Mouse (Mus musculus) hindbrain, postnatal 0 days (tissue): ENCODE data around the gene Tmem119. TPM values are rescaled to one million over a fixed set of nuclear protein-coding genes. Genes with fewer than 3 reads are reported as not detected.

Source experiments
- ATAC-seq: fragments of 200-750 bp; cut with Nextera tagmentation; 2 replicates; pipeline ENCODE4 v1.8.0; 2017; ENCODE audit warnings: mild to moderate bottlenecking, moderate TSS enrichment, moderate library complexity
- DNase-seq: peaks from one replicate; pipeline ENCODE4 v3.0.0-alpha.2; 2015; ENCODE audit warnings: low spot score
- H3K27ac ChIP-seq: fragments of 300-500 bp; sonication (generic); 2 replicates; pipeline ENCODE4 v1.5.1; 2014; ENCODE audit warnings: mild to moderate bottlenecking
- H3K27me3 ChIP-seq: fragments of 300-500 bp; sonication (generic); 2 replicates; pipeline ENCODE4 v1.6.1; 2014; ENCODE audit warnings: low read length, mixed read lengths; ENCODE audit not compliant: insufficient read depth
- H3K36me3 ChIP-seq: fragments of 300-500 bp; sonication (generic); 2 replicates; pipeline ENCODE4 v1.6.1; 2014; ENCODE audit warnings: low read length, mixed read lengths; ENCODE audit not compliant: insufficient read depth
- H3K4me1 ChIP-seq: fragments of 300-500 bp; sonication (generic); 2 replicates; pipeline ENCODE4 v1.6.1; 2014; ENCODE audit warnings: antibody characterized with exemption, low read length, mixed read lengths; ENCODE audit not compliant: insufficient read depth
- H3K4me2 ChIP-seq: fragments of 300-500 bp; sonication (generic); 2 replicates; pipeline ENCODE4 v1.6.1; 2014; ENCODE audit warnings: low read depth, mild to moderate bottlenecking, low read length, moderate library complexity, mixed read lengths
- H3K4me3 ChIP-seq: fragments of 300-500 bp; sonication (generic); 2 replicates; pipeline ENCODE4 v1.5.1; 2014; ENCODE audit warnings: low read length
- H3K9ac ChIP-seq: fragments of 300-500 bp; sonication (generic); replicated peaks from 2 replicates; pipeline ENCODE4 v1.6.1; 2014; ENCODE audit warnings: mild to moderate bottlenecking, low read length, moderate library complexity, mixed read lengths
- H3K9me3 ChIP-seq: fragments of 300-500 bp; sonication (generic); 2 replicates; pipeline ENCODE4 v1.6.1; 2016; ENCODE audit warnings: low read length, mixed read lengths
- CTCF ChIP-seq: IDR thresholded peaks from 2 replicates; pipeline ENCODE4 v1.5.1; 2016; ENCODE audit warnings: antibody characterized with exemption, control low read depth, low read depth
- WGBS: fragments of 180-500 bp; shearing (Covaris S2); extraction: QIAGEN DNeasy Blood & Tissue Kit; methylation state at CpG from one replicate; pipeline ENCODE4 v1.1.7; 2014; 5-methylcytosine and 5-hydroxymethylcytosine counted together
- polyA plus RNA-seq: library from polyadenylated mRNA; unstranded; fragments of >200 nt; fragmentation: Nextera tagmentation; extraction: Ambion mirVana; gene quantifications from 2 replicates; pipeline ENCODE4 v1.2.1, GENCODE M21; 2015
- total RNA-seq: library from RNA; depleted of rRNA; stranded (reverse); fragments of >200 nt; gene quantifications from 2 replicates; pipeline ENCODE4 v1.2.3, GENCODE M21; 2014

The Tmem119 gene
- total and polyA plus RNA-seq, 2 experiments from 2014 or later = 7.6 to 9.2 TPM

- H3K27ac ChIP-seq = no peak overlapping the region
- no peak for TF ChIP-seq CTCF
- no peak for DNase-seq
- peaks cover 12% of the 10 kb centered on the region for H3K4me1 ChIP-seq
- no peak overlapping the region for H3K4me3 ChIP-seq
- H3K4me2 ChIP-seq = no peak overlapping the region
- H3K36me3 ChIP-seq = peaks cover 14% of the 10 kb centered on the region; the same call in 1 of the 2 replicates
- 93% methylated on average over 8 of the region's 8 CpGs for WGBS
- H3K9ac ChIP-seq = no peak overlapping the region
- H3K27me3 ChIP-seq = no peaks in the 10 kb centered on the region
- no peak for ATAC-seq
- no peaks in the 10 kb centered on the region for H3K9me3 ChIP-seq
Observed at GRCm38 (mm10) chr5:113768806-113769205, 31.5 kb downstream of the Tmem119 start.

DNA sequence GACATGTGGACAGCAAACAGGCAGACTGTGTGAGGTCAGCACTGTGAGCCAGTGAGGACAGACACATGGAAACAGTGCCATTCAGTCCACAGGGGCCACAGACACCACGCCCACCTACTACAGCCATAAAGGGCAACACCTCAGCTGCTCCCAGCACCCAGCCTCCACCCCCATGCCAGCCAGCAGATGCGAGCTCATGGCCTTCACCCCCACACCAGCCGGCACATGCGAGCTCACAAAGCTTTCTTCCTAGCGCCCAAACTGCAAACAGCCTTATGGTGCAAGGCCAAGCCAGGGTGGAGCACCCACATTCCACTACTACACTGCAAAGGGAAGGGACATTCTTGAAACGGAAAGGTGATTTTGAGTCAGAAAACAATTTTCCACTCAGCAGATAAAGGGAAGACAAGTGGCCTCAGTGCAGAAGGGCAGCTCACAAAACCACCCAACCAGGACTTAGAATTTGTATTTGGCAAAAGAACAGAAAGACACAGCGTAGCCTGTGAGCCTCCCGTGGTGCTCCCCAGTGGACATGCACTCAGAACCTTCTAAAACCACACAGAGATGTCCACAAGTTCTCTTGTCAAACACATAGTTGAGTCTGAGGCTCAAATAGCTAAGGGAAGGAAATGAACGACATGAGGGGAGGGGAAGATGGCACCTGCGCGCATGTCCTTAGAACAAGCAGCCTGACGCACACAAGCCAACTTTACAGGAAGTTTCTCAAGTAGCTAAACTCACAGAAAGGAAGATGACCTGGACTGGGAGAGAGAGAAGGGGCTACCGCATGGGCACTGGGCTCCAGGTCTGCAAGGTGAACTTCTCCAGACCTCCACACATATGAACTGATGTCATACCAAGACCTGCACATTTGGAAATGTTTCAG is 34.4 kb downstream of the Tmem119 start:
- Histone ChIP-seq H3K27me3 (no peaks in the 10 kb centered on the region), H3K4me2 (no peak overlapping the region), H3K27ac (no peak overlapping the region), H3K36me3 (peaks cover 16% of the 10 kb centered on the region; the same call in 1 of the 2 replicates), H3K9ac (no peak overlapping the region), H3K4me1 (peaks cover 12% of the 10 kb centered on the region), H3K4me3 (no peak overlapping the region), H3K9me3 (no peaks in the 10 kb centered on the region)
- DNase-seq = no peak
- no peak for TF ChIP-seq CTCF
- ATAC-seq = no peak
- WGBS = 90% methylated on average over 13 of the region's 13 CpGs

- no peak for ATAC-seq
- no peak overlapping the region for H3K4me2 ChIP-seq
Observed at GRCm38 (mm10) chr5:113764426-113764825, 35.9 kb downstream of the Tmem119 start.

DNA sequence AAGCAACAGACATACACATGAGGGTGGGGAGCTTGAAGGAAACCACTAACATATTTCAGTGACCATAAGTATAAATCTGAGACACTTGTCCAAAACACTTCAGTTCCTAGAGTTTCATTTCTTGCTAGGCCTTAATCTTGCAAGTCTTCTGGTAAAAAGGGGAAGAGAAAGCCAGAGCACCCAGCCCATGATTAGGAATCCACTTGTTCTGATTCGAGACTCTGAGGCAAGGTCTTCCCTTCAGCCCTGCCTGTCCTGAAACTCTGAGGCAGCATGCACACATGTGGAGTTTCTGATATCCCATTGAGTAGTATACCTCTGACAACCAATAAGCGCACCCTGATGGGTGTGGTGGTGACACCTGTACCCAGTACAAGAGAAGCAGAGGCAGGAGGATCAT is 38.7 kb downstream of the Tmem119 start:
- H3K36me3 ChIP-seq = peaks cover 49% of the 10 kb centered on the region
- H3K27ac ChIP-seq = no peak overlapping the region
- ATAC-seq (no peak), DNase-seq (no peak)
- no peaks in the 10 kb centered on the region for H3K27me3 ChIP-seq
- H3K4me1 ChIP-seq = no peaks in the 10 kb centered on the region
- H3K9me3 ChIP-seq = no peaks in the 10 kb centered on the region
- 96% methylated on average over 2 of the region's 2 CpGs for WGBS
- TF ChIP-seq CTCF = no peak
- H3K4me3 ChIP-seq = no peak overlapping the region
- H3K9ac ChIP-seq = no peak overlapping the region
- no peak overlapping the region for H3K4me2 ChIP-seq

More at GRCm38 (mm10) chr5:113764426-113764825, 35.9 kb downstream of the Tmem119 start:
- Histone ChIP-seq H3K27ac (no peak overlapping the region), H3K36me3 (peaks cover 27% of the 10 kb centered on the region; the same call in 1 of the 2 replicates), H3K27me3 (no peaks in the 10 kb centered on the region), H3K9me3 (no peaks in the 10 kb centered on the region), H3K9ac (no peak overlapping the region), H3K4me1 (no peaks in the 10 kb centered on the region), H3K4me3 (no peak overlapping the region)
- TF ChIP-seq CTCF = no peak
- WGBS = 91% methylated on average over 7 of the region's 7 CpGs
- DNase-seq = no peak

- H3K4me2 ChIP-seq = no peak overlapping the region
- H3K9ac ChIP-seq = no peak overlapping the region
- H3K27me3 ChIP-seq = no peaks in the 10 kb centered on the region
- H3K4me3 ChIP-seq = no peak overlapping the region
- no peak for TF ChIP-seq CTCF
- no peaks in the 10 kb centered on the region for H3K4me1 ChIP-seq
- H3K9me3 ChIP-seq = no peaks in the 10 kb centered on the region
- DNase-seq (no peak), ATAC-seq (no peak)
- no peak overlapping the region for H3K27ac ChIP-seq
- WGBS = 91% methylated on average over 15 of the region's 15 CpGs
- H3K36me3 ChIP-seq = peaks cover 91% of the 10 kb centered on the region
Observed at GRCm38 (mm10) chr5:113755347-113756030, 44.8 kb downstream of the Tmem119 start.

DNA sequence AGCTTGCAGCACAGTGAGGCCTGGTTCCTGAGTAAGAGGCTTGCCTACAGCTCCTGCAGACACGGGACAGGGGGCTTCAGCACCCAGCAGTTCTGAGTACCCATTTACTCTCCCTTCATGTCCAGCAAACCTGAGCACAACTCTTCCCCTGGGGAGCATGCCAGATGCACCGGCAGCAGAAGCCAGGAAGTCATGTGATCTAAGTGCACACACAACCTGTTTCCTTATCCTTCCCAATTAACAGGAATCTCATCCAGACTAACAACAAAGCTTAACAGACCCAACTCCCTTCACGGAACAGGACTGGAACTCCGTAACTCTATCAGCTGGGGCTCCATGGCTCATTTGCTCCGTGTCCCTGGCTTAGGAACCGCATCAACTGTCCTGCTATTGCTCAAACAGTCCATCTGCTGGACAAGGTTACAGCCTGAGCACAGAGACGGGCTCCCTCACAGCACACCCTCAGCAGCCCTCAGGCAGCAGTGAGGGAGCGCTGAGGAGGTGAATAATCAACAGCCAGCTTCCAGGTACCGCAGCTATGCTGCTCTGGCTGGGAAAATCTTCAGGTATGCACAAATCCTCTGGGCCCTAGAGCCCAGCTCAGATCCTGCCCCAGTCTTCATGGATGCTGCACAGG is 48.7 kb downstream of the Tmem119 start:
- no peak overlapping the region for H3K27ac ChIP-seq
- H3K9ac ChIP-seq = no peak overlapping the region
- no peaks in the 10 kb centered on the region for H3K27me3 ChIP-seq
- H3K4me1 ChIP-seq = no peaks in the 10 kb centered on the region
- H3K4me3 ChIP-seq = no peak overlapping the region
- TF ChIP-seq CTCF = no peak
- ATAC-seq = no peak
- DNase-seq = no peak
- peaks cover 94% of the 10 kb centered on the region for H3K36me3 ChIP-seq
- H3K9me3 ChIP-seq = no peaks in the 10 kb centered on the region
- H3K4me2 ChIP-seq = no peak overlapping the region
- WGBS = 82% methylated on average over 9 of the region's 9 CpGs
